Mouse (Mus musculus): ENCODE measurements around the gene Dapk2.

The Dapk2 gene

DNA sequence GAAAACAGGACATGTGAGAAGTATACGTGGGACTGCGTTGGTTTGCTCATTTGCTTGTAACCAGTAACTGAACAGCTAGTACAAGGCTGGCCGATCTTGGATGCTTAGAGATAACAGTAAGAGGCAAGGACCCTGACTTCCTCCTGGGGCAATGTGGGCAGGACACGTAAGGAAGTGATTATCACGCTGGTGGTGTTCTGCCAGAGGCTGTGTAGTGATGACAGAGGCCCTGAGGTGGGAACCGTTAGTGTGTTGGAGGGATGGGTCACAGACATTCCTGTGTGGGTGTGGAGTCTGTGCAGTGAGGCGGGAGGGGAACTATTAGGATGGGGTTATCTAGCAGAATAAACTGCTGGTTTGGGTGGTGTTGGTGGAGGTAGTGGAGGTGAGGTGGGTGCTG, 81.2 kb downstream of the Dapk2 start:
- no peak for DNase-seq

DNA sequence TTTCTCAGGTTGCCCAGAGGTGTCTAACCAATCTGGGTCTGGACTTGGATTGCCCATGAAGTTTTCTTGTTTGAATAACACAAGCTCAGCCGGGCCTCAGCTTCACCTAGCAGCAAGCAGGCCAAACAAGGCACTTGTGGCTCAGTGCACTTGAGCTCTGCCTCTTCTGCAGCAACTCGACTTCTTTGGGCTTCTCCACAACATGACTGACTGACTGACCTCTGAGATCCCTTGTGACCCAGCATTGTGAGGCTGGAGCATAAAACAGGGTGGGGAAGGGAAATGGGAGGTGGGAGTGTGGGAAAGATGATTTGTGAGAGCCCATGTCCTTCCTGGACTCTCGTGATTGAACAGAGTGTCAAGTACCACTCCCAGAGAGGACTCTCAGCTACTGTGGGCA, 81.7 kb downstream of the Dapk2 start:
- DNase-seq, result no peak

- peak; percentile 68 for DNase-seq
These were observed 82.5 kb downstream of the Dapk2 start for GRCm38 (mm10) chr9:66240493-66240892.

- DNase-seq, result no peak
These were observed 83.0 kb downstream of the Dapk2 start for GRCm38 (mm10) chr9:66240991-66241390.

DNA sequence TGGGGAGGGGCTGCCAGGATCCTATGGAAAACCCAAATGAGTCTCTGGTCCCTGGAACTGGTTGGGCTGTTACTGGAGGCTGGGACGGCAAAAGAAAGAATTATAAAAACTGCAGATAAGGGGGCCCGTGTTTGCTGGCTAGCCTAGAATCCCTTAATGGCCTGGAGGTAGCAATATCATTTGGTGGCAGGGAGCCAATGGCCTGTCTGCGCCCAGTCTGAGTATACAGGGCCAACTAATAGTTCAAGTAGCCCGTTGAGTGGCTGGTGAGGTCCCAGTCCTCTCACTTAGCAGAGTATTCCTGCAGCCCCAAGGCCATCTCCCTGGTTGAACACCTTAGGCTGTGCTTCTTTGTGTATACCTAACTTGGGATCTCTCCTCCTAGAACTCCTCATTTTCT, 83.7 kb downstream of the Dapk2 start:
- DNase-seq, result no peak

GRCm38 (mm10) chr9:66243240-66243639, 85.2 kb downstream of the Dapk2 start:
- DNase-seq, result no peak

DNA sequence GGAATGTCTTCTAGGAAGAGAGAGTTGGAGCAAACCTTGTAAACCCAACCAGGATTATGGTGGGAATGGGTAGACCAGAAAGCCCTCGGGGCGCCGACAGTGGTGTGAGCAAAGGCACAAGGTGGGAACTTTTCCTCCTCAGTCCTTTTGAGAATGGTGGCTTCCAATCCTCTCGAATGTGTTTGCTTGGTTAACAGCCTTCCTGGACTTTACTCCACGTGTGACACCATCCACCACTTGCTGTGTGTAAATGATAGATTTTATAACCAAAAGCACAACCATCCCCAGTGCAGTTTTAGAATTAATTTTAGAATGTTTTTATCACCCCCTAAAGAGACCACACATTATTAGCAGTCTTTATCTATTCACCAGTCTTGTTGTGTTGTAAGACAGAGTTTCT, 86.1 kb downstream of the Dapk2 start:
- no peak for DNase-seq

- DNase-seq, result no peak
These were observed 87.7 kb downstream of the Dapk2 start for GRCm38 (mm10) chr9:66245707-66246106.

- DNase-seq, result no peak
These were observed 91.3 kb downstream of the Dapk2 start for GRCm38 (mm10) chr9:66249281-66249680.

DNA sequence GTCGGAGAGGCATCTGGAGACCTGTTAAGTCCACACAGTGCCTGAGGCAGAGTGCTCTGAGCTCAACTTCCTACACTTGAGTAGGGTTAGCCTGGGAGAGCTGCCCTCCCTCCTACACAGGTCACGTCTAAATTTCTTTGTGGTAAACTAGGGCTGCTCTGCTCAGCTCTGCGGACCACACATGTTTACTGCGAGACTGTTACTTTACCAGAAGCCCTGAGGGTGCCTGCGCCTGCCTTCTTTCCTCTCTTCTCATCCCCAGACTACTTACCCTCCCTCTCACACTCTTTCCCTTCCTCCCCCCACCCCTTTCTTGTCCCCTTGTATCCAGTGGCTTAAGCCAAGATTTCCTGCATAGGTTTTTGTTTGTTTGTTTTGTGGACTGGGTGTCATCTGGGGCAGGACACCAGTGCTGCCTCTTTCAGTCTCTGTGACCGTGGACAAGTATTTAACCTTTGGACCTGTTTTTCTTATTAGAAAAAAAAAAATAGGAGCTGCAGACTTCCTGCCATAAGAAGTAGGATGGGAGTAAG, 93.2 kb downstream of the Dapk2 start:
- DNase-seq, result no peak

DNA sequence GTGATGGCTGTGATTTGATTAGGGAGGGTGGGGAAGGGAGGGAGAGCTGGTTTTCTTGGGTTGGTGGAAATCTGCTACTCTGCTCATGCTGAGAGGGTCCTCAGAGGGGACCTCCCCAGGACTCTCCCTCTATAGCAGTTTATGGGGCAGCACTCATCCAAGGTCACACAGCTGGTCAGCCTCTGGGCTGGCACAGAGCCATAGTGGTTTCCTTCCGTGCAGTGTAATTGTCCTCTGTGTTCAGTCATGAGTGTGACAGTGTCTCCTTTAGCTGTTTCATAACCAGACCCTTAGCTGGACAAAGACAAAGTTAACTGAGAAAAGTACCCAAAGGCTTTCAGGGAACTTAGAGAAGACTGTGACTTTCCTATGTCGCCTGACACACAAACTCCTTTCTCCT, 103.7 kb downstream of the Dapk2 start:
- DNase-seq, result no peak

DNA sequence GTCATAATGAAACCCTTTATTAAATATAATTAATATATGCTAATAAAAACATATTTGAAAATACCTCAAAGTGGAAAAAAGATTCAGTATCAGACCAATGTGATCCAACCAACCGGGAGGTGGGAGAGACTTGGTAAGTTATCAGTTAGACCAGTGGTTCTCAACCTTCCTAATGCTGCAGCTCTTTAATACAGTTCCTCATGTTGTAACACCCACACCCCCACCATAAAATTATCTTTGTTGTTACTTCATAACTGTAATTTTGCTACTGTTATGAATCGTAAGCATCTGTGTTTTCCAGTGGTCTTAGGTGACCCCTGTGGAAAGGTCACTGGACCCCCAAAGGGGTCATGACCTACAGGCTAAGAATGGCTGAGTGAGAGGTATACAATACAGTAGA, 105.7 kb downstream of the Dapk2 start:
- DNase-seq, result no peak

- DNase-seq, result no peak
These were observed 107.6 kb downstream of the Dapk2 start for GRCm38 (mm10) chr9:66265645-66266044.

DNA sequence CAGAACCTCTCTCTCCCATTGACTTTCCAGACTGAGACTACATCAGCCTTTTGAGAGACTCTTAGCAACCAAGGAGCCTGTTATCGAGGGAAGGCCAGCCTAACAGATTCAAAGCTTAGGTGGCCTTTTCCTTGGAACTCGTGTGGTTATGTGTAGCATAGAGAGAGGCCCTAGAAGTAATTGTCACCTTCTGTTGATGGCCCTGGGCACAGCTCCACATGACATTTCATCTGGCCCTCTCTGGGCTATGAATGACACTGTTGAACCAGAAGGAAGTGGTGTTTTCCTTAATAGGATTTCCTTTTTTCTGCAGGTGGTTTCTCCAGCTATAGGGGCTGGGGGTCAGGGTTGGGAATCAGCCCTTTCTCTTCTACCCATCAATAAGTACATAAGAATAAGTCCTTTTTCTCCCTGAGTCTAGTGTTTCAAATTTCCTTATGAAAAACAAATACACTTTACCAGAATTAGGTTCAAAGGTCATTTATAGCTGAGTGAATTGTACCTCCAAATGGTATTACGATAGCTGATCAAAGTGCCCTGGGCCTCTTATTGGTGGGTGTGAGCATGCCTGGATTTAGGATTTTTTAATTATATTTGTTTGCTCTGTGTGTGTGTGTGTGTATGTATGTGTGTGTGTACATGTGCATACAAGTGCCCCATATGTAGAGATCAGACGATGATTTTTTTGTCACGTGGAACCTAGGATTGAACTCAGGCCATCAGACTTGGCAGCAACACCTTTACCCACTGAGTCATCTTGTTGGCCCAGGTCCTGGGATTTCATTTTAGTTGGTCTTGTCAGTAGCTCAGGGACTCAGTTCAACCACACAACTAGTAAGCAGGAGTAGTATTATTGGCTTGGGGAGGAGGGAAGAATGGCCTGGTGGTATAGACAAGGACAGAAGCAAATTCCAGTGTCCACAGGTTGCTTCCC, 108.5 kb downstream of the Dapk2 start:
- no peak for DNase-seq

DNA sequence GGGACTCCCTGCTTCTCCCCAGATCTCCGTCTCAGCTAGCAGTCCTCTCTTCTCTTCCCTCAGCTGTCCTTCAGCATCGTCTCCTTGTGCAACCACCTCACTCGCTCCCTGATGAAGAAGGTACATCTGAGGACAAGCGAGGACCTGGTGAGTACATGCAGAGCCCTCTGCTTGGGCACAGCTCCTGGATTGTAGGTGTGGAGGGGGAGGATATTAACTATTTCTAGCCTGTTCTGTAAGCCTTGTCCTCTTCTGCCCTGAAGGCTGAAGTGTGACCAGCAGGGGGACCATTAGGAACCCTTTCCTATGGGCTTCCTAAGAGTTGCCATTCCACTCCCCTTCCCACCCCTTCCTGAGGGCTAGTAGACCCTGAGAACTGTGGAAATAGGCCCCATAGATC, 110.8 kb downstream of the Dapk2 start:
- DNase-seq, result no peak

GRCm38 (mm10) chr9:66270038-66270437, 112.0 kb downstream of the Dapk2 start:
- DNase-seq, result no peak

GRCm38 (mm10) chr9:66271726-66272125, 113.7 kb downstream of the Dapk2 start:
- DNase-seq, result no peak

DNA sequence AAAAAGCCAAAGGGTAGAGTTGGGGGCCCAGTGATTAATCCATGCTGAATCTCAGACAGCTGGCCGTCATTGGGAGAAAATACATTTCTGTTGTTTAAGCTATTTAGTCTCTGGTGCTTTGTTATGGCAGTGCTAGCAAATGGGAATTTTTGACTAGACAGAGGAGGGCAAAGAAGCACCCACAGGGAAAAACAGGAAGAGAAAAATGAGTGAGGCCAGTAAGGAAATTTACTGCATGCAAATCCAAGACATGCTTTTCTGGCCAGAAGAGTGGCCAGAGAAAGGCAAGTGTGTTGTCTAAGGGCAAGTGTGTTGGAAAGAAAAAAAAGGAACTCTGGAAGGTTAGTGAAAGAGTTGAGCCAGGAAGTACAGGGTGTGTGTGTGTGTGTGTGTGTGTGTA, 115.6 kb downstream of the Dapk2 start:
- DNase-seq, result no peak

GRCm38 (mm10) chr9:66274657-66275056, 116.6 kb downstream of the Dapk2 start:
- no peak for DNase-seq

- peak; percentile 65 for DNase-seq
These were observed 117.4 kb downstream of the Dapk2 start for GRCm38 (mm10) chr9:66275267-66275991.

- DNase-seq, result no peak
These were observed 118.0 kb downstream of the Dapk2 start for GRCm38 (mm10) chr9:66276062-66276461.

DNA sequence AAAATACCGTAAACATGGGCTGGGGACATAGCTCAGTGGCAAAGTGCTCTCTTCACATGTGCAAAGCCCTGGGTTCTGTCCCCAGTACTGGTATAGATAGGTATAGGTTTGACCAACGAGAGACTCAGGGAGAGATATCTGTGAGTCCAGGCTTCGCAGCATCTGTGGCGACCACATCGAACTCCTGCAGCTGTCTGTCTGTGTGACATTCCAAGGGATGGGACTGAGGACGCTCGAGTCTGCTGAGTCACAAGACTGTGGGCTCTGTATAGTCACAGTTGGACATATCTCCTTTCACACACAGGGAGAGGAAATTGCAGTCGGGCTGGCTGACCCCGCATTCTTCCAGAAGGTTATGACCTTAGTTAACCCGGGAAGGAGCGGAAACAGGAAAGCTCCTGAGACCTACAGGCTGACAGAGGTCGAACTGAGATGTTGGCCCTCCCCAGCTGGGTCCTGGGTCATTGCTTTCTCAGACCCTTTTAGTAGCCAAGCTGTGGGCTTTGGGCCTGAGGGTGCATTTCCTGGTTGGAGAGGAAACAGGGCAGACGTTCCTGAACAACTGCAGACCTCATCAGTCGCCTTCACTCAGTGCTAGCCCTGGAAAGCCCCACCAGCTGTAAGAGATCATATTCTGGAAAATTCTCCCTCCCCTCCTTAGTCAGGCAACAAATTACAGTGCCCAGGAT, 118.8 kb downstream of the Dapk2 start:
- DNase-seq, result no peak

DNA sequence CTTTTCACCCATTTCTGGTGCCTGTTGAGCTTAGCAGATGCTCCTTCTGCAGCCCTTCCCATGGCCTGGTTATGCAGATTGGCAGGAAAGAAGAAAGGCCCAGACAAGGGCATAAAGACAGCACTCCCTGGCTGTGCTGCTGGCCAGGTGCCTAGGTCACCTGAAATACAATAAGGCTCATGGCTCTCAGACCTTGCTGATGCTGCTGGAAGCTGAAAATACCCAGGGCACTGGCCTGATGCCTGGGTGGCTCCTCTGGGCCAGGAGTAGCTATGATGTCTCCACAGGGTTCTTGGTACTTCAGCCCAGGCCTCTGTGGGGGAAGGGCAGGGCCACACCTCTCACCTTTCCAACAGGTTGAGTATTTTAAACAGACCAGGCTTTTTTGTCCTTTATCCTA, 121.6 kb downstream of the Dapk2 start:
- DNase-seq, result peak; percentile 91
